Mouse (Mus musculus): ENCODE results near the gene Ctdsp1.

The Ctdsp1 gene

DNA sequence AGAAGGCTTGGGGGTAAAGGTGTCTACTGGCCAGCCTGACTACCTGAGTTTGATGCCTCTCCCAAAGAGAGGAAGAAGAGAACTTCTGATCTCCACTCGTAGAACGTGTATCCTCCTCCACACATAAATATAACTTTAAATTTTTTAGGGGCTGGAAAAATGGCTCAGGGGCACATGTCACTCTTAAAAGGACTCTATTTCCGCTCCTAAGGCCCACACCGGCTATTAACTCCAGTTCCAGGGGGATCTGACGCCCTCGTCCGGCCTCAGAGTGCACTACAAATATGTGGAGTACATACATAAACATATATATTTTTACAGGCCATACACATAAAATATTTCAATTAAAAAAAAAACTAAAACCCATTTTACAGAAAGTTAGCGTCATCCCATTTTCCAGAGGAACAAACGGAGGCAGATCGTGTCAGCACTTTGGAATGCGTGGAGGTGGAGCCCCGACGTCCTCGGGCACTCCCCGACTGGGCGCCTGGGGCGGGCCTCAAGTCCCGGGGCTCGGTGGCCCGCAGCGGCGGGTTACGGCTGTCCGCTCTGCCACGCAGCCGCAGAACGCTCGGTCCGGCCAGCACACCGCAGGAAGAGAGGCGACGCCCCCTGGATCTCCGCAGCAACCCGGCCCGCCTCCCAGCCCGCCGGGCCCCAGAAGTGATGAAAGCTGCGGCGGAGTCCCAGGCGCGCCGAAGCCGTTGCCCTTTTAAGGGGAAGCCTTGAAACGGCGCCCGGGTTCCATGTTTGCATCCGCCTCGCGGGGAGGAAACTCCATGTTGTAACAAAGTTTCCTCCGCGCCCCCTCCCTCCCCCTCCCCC, at the start of gene Ctdsp1:
Ctdsp1 (plus strand) TSS at position 586 of the 825 bp plus-strand sequence.
- peak; percentile 93 to 94 for DNase-seq

- no peak for DNase-seq
Measured at GRCm38 (mm10) chr1:74341898-74342297, 49.4 kb upstream of the Ctdsp1 start.

GRCm38 (mm10) chr1:74342308-74342707, 49.0 kb upstream of the Ctdsp1 start:
- no peak for DNase-seq

- no peak for DNase-seq
Measured at GRCm38 (mm10) chr1:74343161-74343560, 48.1 kb upstream of the Ctdsp1 start.

DNA sequence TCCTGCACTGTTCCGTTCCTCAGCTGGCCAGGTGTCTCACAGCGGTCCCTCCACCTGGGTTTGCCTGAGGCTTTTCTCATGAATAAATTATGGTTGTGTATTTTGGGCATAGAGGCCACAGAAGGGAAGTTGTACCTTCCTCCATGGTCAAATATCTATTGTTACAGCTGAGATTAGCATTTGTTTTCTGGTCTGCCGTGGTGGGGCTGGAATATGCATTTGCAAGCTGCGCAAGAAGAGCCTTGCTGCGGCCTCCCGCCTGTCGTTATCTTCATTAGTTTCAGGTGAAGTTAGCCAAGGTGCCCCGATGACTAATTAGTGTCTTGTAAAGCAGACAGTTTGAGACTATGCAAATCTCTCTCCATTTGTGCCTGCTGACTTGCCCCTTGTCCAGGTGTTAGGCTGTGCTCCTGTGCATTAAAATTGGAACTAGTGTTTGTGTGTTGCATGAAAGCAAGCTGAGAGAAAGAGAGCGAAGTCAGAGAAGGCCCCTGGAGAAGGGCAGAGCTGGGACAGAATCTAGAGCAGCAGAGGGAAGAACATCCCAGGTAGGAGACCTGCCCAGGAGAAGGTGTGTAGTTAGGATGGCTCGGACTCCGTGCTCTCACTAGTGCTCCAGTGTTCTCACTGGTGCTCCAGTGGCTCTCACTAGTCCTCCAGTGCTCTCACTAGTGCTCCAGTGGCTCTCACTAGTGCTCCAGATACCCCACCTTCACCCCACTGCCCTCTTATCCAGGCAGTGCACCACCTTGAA, 47.0 kb upstream of the Ctdsp1 start:
- DNase-seq = no peak

- no peak for DNase-seq
Measured at GRCm38 (mm10) chr1:74351185-74351769, 40.0 kb upstream of the Ctdsp1 start.

GRCm38 (mm10) chr1:74352532-74353096, 38.7 kb upstream of the Ctdsp1 start:
- DNase-seq = no peak

- no peak for DNase-seq
Measured at GRCm38 (mm10) chr1:74353453-74354229, 37.7 kb upstream of the Ctdsp1 start.

DNA sequence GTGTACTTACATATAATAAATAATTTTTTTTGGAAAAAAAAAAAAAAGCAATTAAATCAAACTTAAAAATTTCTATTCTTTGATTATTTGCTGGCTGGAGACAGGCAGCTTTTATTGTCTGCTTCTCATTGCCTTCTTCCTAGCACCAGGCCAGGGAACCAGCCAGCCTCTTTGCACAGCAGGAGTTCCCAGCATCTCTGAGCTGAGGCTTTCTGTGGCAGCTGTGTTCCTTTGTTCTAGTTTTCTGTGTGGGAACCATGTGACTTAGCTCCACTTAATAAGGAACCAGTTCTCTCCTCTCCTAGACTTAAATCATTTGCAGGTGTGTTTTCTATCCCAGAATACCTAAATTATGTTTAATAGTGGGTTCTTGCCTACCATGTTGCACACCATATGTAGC, 33.8 kb upstream of the Ctdsp1 start:
- no peak for DNase-seq

DNA sequence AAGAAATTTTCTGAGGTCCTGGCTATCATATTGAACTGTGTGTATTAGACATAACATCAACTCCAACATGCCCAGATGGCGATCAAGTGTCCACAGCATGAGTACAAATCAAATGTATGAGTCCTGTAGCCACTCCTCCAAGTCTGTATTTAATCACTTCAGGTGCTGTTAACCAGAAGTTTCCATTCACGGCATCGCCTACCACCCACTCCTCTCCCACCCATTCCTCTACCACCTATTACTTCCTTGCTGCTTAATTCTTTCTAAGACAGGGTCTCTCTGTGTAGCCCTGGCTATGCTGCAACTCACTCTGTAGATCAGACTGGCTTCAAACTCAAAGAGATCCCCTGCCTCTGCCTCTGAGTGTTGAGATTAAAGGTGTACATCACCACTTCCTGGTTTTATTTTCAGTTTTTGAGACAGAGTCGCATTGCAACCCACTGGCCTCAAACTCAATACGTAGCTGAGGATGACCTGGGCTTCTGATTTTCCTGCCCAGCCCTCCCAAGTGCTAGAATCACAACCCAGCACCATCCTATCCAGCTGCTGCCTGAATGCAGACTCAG, 31.3 kb upstream of the Ctdsp1 start:
- no peak for DNase-seq

GRCm38 (mm10) chr1:74361812-74362211, 29.5 kb upstream of the Ctdsp1 start, which contains the start of gene Catip:
TSS of gene Catip (plus strand) at chr1:74362108.
- peak; percentile 58 to 61 for DNase-seq

DNA sequence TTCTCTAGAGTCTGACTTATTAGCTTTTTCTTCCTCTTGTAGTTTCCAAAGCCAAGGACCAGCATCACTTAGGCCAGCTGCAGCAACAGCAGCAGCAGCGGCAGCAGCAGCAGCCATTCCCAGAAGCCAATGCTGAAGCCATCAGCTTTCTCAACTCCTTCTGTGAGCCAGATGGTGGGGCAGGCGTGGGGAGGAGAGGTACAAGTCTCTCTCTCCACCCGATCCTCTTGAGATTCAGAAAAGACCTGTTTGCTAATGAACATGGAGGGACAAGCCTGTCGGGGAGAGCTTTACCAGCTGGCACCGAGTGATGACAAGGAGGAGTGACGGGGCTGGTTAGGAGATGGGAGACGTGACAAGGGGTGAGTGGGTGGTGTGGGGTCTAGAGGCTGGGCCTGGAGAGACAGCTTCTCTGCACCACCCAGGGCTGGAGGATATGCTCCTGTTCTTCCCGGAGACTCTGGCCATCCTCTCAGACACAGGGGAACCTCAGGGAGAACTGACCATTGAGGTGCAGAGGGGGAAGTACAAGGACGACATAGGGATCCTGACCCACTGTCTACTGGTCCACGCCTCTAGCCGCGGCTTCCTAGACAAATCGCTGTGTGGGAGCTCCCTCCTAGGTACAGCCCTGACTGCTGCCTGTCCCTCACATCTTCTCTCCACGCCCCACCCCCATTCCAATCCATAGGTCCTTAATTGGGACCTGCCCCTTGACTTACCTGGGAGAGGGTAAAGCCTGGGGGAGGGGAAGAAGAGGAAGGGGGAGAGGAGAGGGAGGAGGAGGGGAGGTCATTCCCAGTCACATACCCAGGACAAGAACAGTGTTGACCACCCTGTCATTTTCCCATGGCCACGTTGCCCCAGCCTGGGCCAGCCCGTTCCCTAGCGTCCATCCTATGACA, 28.7 kb upstream of the Ctdsp1 start:
- no peak for DNase-seq

DNA sequence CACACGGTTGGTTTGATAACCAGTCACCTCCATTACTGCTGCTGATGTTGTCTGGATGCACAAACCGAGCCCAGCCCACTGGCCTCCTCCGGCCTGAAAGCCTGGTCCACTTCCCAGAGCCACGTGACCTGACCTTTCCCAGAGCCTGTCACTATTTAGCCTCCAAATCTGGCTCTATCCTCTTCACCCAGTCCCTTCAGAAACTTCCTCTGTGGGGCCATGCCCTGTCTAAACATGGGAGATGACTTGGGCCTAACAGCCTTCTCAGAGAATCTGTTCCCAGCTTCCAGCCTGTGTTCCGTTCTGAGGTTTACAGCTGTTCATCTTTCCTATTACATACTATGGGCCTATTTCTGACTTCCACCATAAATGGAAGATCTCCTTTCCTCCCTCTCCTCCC, 27.9 kb upstream of the Ctdsp1 start:
- DNase-seq = no peak

DNA sequence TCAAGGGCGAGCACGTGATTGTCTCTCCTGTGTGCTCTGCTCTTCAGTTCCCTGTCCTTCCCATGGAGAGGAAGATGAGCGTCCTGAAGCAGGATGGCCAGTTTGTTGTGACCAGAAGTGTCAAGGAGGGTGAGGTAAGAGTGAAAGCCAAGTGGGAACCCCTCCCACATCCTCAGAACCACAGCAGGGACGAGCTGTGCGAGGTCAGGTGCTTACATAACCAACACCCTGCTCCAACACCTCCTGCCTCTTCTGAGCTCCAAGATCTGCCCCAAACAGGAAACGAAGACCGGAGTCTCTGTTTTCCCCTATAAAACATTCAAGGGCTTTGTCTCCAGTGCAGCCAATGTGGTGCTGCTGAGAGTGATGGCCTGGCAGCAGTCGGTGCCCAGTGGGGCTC, 27.0 kb upstream of the Ctdsp1 start:
- DNase-seq = no peak

DNA sequence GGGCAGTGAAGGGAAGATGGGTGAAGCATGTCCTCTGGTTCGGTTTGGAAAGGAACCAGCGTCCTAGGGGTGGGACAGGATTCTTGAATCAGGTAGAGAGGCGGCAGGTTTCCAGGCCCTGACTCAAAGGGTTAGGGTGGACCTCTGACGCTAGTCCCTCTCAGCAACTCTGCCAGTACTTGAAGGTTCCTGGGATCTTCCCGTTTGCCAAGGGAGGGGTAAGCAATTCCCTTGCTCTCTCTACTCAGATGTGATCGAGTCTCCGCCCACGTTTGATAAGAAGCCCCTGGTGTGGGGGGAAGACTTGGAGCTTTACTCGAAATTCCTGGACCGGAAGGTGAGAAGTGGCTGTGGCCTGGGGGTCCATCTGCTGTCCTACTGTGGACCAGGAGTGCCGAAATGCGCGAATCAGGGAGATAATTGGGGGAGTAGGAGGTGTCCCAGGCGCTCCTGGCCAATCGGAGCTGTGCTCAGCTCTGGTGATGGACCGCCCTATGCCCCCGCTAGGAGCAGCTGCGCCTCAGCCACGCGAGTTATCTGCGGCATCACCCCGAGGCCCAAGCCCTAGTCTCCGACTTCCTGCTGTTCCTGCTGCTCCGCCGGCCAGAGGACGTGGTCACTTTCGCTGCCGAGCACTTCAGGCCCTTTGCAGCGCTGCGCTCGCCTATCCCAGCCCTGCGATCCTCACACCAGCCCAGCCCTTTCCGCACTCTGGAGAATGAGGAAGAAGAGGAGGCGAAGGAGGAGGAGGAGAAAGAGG, 23.2 kb upstream of the Ctdsp1 start:
- DNase-seq = no peak

DNA sequence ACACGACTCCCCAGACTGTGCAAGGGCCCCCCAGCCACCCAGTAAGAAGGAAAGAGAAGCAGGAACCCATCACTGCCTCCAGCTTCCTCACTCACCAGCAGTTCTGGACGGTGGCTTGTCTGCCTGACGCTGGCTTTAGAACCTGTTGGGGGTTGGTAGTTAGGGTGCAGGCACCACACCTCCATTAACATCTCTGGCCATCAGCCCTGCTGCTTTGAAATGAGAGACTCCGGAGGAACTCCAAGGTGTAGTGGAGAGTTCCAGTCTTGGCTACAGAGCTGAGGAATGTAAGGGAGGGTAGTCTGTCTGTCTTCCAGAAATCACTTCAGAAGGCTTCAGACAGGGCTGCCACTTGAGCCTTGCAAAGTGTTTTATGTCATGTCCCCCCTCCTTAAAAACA, 21.3 kb upstream of the Ctdsp1 start:
- DNase-seq = no peak

- no peak for DNase-seq
Measured at GRCm38 (mm10) chr1:74373372-74373771, 17.9 kb upstream of the Ctdsp1 start.

- DNase-seq = no peak
Measured at GRCm38 (mm10) chr1:74374980-74375379, 16.3 kb upstream of the Ctdsp1 start, which contains the start of gene Slc11a1. TSS of gene Slc11a1 (plus strand) at chr1:74375195.

GRCm38 (mm10) chr1:74375561-74375960, 15.7 kb upstream of the Ctdsp1 start:
- DNase-seq = no peak

- DNase-seq = no peak
Measured at GRCm38 (mm10) chr1:74376396-74376795, 14.9 kb upstream of the Ctdsp1 start.
